Comparison of ENCODE assay signal across 9 mouse cellular contexts in genomic region chr17:29245725-29246124, GRCm38 (mm10). TPM values are rescaled to one million over a fixed set of nuclear protein-coding genes. Genes with fewer than 3 reads are reported as not detected.
A peak's percentile ranks its signal among the peaks of the same experiment; 100 is the strongest.
DNase-seq lines count a peak whose midpoint lies in the region; ATAC-seq and TF ChIP-seq lines count a peak whose summit lies in the region.
"Had no signal": no experiment of that assay in that cellular context is flagged by ENCODE, and none has a peak within 500 bp of the region (broad histone marks: within the 10 kb centered on the region; RNA-seq: fewer than 3 reads in every experiment).

No protein-coding gene starts in this region.

- H3K36me3 ChIP-seq in forebrain, postnatal 0 days (ENCODE audit: insufficient read depth): 0 out of 2 replicates have a peak, but pooled peaks cover 14% of the 10 kb centered on the region

- no peaks in the 10 kb centered on the region for H3K27me3 ChIP-seq in forebrain, postnatal 0 days (ENCODE audit: insufficient read depth, low read length)

- peak; percentile 52 to 55 for DNase-seq in cerebellum, postnatal 10 days
- DNase-seq in cerebellum, postnatal 36 days: no peak
- peak; percentile 29 to 39 for DNase-seq in B cell, adult 2 months
- DNase-seq in forebrain, postnatal 0 days: no peak
- DNase-seq in cerebellum, postnatal 4 days (ENCODE audit: low spot score in 2 of 2): no peak
- no peak for DNase-seq in frontal cortex, adult 2 months (ENCODE audit: extremely low spot score in 1 of 2, low spot score in 1 of 2)

- H3K4me2 ChIP-seq in forebrain, postnatal 0 days (ENCODE audit: low read depth): no peak overlapping the region

- no peak overlapping the region for H3K27ac ChIP-seq in forebrain, postnatal 0 days (ENCODE audit: low read depth, low read length)

- H3K4me3 ChIP-seq in forebrain, postnatal 0 days (ENCODE audit: low read depth, low read length): no peak overlapping the region

- peak; percentile 54; the same call in 1 of the 2 replicates for ATAC-seq in forebrain, postnatal 0 days
- ATAC-seq in megakaryocyte, adult 5-6 weeks (ENCODE audit: poor library complexity, severe bottlenecking): peak; percentile 82
- no peak for ATAC-seq in cerebellum, adult (ENCODE audit: insufficient number of reproducible peaks, low FRiP score, low TSS enrichment)

- no peak for TF ChIP-seq CTCF in forebrain, postnatal 0 days (IDR thresholded peaks at IDR 0.05; ENCODE audit: low read depth)

- no peak overlapping the region for H3K9ac ChIP-seq in forebrain, postnatal 0 days

- H3K4me1 ChIP-seq in forebrain, postnatal 0 days (ENCODE audit: insufficient read depth): no peaks in the 10 kb centered on the region

- WGBS in forebrain, postnatal 0 days: 34% methylated on average over 7 of the region's 7 CpGs

- no peaks in the 10 kb centered on the region for H3K9me3 ChIP-seq in forebrain, postnatal 0 days (ENCODE audit: low read length)

RNA-seq across cellular contexts. Expression of gene Cpne5, which starts 7.8 kb away (rescaled TPM):
- 46.2 and 60.0 TPM in 2 replicates for total RNA-seq in forebrain, postnatal 0 days (2014; rRNA removed)
- 48.6 and 61.6 TPM in 2 replicates for polyA plus RNA-seq in forebrain, postnatal 0 days (2015; fragmentation: Nextera tagmentation; extraction: Ambion mirVana)
- 0.25 TPM in 1 of 2 replicates, not detected in the other for total RNA-seq in megakaryocyte, adult 5-6 weeks (2015)
- not detected in 2 replicates for total RNA-seq in megakaryocyte, adult 5-6 weeks (2017)
- polyA plus RNA-seq in frontal cortex, adult 2 months (2012; rRNA removed): 117 TPM in 2 replicates
- total RNA-seq: gastrocnemius, adult 18-20 months had no signal

RNA-seq across cellular contexts. Expression of gene Ppil1, which starts 18.3 kb away (rescaled TPM):
- 67.8 and 79.7 TPM in 2 replicates for total RNA-seq in forebrain, postnatal 0 days (2014; rRNA removed)
- 103 and 106 TPM in 2 replicates for polyA plus RNA-seq in forebrain, postnatal 0 days (2015; fragmentation: Nextera tagmentation; extraction: Ambion mirVana)
- total RNA-seq in megakaryocyte, adult 5-6 weeks (2015): 37.5 and 39.4 TPM in 2 replicates
- total RNA-seq in megakaryocyte, adult 5-6 weeks (2017): 53.6 and 57.3 TPM in 2 replicates
- polyA plus RNA-seq in frontal cortex, adult 2 months (2012; rRNA removed): 21.7 and 23.7 TPM in 2 replicates

RNA-seq across cellular contexts. Expression of gene BC004004, which starts 22.9 kb away (rescaled TPM):
- 121 and 128 TPM in 2 replicates for total RNA-seq in forebrain, postnatal 0 days (2014; rRNA removed)
- polyA plus RNA-seq in forebrain, postnatal 0 days (2015; fragmentation: Nextera tagmentation; extraction: Ambion mirVana): 153 and 174 TPM in 2 replicates
- 65.8 and 70.1 TPM in 2 replicates for total RNA-seq in megakaryocyte, adult 5-6 weeks (2015)
- total RNA-seq in megakaryocyte, adult 5-6 weeks (2017): 81.0 and 89.2 TPM in 2 replicates
- polyA plus RNA-seq in frontal cortex, adult 2 months (2012; rRNA removed): 79.2 and 84.2 TPM in 2 replicates

Comparison
In these comparisons a context has a peak if more than half of its experiments do, and no peak if none do; other contexts are left out.
1. DNase-seq: peak in cerebellum, postnatal 10 days (2 of 2) and B cell, adult 2 months (2 of 2); none in cerebellum, postnatal 36 days (0 of 2), forebrain, postnatal 0 days (single experiment), cerebellum, postnatal 4 days (0 of 2) and frontal cortex, adult 2 months (0 of 2).
2. RNA of gene Cpne5, which starts 7.8 kb away (total RNA-seq): 46.2 to 60.0 TPM in forebrain, postnatal 0 days; 0.25 TPM in megakaryocyte, adult 5-6 weeks; every median in the first group is over 10 times any median in the second.